Mouse (Mus musculus) left cerebral cortex, postnatal 14 days (tissue): ENCODE results near the gene Mphosph9. TPM values are rescaled to one million over a fixed set of nuclear protein-coding genes. Genes with fewer than 3 reads are reported as not detected.
A peak's percentile ranks its signal among the peaks of the same experiment; 100 is the strongest.

Source experiments
- DNase-seq, 2 experiments: peaks; one replicate each; pipeline ENCODE4 v3.0.0; 2021 to 2022; ENCODE audit warnings: low spot score in 2 of 2, mixed read lengths in 1 of 2
- intact Hi-C: fragments of 180-260 bp; cut with DNase I; formaldehyde crosslinking; loops from one replicate; pipeline ENCODE4 v1.15.1; 2025
- total RNA-seq, 2 experiments: library from RNA; stranded (reverse); gene quantifications; 2 replicates each; pipeline ENCODE4 v1.2.3; 2021

The Mphosph9 gene
- total RNA-seq, 2 experiments from 2014 or later: 17.5 to 18.9 TPM

DNA sequence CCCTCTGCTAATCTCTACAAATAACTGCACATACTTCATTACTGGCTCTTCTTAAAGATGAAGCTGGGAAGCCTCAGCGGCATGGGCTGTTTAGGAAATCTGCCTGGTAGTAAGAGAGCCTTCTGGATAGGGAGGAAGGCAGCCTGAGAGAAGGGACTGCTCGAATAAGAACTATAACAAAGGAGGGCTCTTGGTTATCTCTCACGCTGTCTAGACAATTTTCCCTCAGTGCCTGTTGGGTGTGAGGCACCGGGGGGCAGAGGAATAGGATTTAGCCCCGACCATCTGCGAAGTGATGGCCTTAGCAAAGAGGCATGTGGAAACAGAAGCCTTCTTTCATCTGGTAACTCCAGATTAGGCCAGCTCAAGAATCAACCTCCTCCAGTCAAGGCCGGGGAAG is 80.5 kb downstream of the Mphosph9 start:
- no peak for DNase-seq
- intact Hi-C loops: loop anchor here (5.0 kb wide), 1 partner anchor 80 kb away; no protein-coding TSS in a partner anchor

DNA sequence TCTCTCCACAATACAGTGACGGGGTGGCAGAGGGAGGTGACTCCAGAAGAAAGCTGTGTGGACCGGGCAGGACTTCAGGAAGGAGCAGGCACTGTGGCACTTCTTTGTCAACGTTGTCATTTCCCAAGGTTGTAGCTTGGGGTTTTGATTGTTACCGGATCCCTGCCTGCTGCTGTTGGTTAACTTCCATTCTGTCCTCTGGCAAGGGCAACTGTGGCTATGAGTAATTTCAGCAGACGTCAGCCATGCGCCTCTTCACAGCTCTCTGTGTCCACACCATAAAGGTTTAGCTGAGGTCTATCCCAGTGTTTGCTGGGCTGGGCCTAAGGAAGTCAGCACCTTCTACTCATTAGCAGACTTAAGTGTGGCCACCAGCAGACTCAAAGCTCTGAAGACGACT is 82.9 kb downstream of the Mphosph9 start:
- intact Hi-C loops: loop anchor here (5.0 kb wide), 1 partner anchor 78 kb away; no protein-coding TSS in a partner anchor
- DNase-seq: no peak

DNA sequence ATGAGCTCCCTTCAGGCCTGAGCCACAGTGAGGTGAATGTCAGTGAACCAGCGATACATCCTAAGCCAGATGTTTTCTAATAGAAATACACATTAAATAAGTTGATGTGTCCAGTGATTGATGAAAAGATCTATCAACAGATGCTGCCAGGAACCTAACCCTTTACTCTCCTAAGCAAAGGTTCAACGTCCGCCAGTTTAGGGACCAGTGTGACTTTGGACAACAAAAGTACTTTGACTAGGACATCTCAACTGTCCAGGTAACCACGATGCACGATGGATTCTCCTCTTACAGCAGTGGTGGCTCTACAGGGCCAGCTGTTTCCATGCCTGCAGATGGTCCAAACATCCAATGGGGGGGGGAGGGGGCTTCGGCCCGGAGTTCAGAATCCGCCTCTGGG is 83.3 kb downstream of the Mphosph9 start:
- intact Hi-C loops: no loop called here
- DNase-seq: no peak

DNA sequence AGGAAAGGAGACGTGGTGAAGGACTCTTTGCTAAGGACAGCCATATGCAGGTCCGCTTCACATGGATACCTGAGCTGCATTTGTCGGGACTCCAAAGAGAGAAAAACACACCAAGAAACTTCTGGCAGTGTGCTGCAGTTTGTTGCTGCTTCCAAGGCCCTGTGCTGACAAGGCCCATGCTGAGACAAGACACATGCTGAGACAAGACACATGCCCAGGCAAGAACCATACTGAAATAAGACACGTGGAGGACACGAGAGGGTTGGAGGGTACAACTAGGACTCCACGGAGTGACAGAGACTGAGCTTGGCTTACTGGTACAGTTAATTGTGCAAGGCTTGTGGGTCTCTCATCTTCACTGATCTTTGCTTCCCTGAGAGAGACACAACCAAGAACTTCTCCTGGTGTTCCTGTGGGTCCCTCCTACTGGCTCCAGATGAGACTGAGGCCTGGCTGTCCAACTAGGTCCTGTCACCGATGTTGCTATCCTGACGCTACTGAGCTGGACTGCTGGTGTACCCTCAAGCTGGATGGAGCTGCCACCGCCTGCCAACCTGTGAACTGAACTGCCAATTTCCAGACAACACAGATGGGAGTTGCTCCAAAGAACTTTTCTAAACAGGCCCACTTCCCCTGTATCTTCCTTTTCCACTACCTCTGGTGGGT is 84.4 kb downstream of the Mphosph9 start:
- DNase-seq: no peak
- intact Hi-C loops: no loop called here

DNA sequence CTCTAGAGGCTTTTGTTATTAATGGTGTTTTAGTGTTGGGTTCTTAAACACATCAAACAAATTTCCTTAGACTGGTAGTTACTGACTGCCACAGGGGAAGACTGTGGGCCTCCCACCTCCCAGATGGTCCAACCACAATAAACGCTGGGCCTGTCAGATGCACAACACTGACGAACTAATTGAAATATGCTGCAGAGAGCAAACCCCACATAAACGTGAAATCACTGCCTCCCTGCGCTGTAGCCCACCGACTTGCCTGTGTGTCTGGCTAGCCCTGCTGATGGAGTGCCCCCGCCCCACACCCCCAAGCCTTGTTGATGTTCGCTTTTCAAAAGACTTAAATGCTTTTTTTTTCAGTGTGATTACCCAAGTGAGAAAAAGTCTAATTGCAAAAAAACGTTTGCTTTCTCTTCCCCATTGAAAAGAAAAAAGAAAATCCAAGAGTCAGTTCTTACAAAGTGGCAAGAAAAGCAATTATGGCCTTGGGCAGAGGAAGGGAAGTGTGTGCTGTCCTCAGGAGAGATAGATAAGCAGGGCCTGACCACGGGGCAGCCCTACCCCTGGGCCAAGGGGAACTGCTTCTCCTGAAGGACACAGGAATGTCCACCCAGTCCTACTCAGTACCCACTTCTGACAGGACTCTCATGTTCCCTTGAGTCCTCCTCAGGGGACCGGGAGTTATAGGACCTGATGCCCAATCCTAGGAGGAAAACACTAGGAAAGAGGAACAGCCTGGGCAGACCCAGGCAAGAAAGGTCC is 85.9 kb downstream of the Mphosph9 start:
- intact Hi-C loops: no loop called here
- DNase-seq: peak in 1 of 2 experiments; percentile 41

DNA sequence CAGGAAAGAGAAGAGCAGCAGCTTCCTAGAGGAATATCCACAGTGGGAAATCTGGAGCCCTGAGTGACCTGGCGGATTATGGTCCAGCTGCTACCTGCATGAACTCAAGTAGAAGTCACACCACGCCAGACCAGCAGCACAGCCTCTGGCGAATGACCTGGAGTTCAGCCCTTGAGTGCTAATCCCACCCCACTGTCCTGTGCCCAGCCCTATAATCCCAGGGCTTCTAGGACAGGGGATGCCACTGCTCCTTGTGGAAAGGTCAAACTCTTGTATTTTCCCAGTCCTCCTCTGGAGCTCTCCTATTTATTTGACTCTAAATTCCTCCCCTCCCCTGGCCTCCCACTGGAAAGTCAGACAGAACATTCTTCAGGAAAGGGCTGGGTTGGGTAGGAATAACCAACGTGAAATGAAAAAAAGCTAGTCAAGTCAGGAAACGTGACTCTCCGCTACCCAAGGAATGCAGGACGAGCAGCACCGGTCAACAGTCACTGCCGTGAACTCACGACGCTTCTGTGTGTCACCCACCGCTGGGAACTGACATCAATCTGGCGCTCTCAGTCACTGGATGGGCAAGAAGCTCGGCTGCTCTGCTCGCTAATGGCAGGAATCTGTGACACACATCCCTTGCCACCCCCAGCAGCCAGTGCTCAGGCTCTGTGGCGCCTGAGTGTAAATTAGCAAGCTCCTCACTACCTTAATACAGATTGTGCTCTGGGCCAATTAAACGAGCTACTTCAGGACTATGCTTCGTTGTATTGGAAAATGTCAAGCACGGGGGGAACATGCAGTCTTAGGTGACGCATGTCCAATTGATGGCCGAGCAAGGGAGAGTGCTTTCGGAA is 86.7 kb downstream of the Mphosph9 start:
- DNase-seq: no peak

DNA sequence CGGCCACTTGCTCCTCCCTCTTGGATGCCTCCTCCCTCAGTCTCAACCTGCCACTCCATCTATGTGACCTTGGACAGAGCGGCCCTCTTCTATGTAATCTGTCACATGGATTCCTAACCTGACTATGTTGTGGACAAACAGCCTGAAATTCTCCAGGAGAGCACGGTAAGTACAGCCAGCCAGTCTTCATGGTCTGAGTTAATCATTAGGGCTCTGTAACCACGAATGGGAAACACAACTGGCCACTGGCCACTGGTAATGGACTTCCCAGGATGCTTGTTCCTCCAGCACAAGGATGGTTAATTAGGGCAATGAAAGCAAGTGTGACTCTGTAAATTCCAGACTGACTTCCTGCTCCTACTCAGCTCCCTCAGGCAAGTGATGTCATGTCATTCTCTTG is 91.6 kb downstream of the Mphosph9 start:
- DNase-seq: no peak
- intact Hi-C loops: no loop called here

More for the DNA sequence above, 86.7 kb downstream of the Mphosph9 start:
- intact Hi-C loops: no loop called here

DNA sequence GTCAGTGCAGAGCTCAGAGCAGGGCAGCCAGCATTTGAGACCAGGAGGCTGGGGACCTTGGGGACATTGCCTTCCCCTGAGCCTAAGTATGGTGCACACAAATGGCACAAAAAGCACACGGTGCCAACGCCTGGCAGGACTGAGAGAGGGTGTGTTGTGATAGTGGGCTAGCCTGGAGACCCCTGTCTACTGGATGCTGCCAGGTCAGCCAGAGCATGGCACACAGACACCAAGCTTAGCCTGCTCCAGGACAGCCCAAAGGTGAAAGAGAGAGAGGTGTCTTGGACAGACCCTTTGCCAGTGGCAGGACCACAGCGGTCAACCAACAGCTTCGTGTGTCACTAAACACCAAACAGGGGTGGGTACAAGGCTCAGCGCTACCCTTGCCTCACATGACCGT is 93.0 kb downstream of the Mphosph9 start:
- DNase-seq: no peak
- intact Hi-C loops: no loop called here

DNA sequence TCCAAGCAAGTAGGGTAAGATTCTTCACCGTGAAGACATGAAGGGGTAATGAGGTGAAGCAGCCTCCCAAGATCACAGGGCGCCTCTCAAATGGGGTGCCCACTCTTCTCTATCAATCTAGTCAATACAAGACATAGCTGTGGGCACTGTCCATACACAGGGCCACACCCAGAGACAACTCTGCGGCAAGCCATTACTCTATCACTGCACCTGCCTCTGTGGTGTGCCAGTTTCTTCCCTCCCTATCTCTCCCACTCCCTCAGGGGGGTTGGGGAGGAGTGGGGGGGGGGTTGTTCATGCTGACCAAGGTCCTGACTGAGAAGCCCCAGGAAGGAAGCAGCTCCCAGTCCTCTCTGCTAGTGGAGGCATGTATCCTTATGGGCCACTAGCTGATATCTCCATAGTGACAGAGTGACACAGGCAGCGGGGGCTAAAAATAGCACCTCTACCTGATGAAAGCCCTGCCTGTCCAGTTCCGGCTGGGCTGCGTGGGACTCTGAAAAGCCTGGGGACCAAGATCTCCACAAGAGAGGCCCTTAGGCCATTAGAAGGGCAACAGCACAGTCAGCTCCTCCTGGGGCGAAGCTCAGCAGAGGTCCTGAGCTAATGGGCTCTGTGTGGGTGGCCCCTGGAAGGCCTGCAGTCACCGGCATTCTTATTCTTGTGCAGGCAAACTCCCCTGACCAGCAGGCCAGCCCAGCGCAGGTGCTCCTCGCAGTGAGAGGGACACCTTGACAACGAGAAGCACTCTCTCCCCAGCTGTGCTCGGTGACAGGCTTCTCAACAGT is 93.7 kb downstream of the Mphosph9 start:
- DNase-seq: no peak

DNA sequence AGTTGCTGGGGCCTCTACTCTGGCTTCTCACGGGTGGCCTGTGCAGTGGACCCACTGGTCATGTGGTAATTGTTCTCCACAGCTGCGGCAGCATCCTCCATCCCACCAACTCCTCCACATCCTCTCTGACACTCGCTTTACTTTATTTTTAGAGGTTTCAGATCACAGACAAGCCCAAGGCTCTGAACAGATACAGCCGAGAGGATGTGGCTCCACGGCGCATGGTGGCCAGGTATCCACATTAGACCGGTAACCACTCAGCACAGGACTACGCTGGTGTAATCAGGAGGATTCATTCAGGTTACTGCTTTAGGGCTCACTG is 94.7 kb downstream of the Mphosph9 start:
- intact Hi-C loops: no loop called here
- no peak for DNase-seq

More for the DNA sequence above, 93.7 kb downstream of the Mphosph9 start:
- intact Hi-C loops: no loop called here

DNA sequence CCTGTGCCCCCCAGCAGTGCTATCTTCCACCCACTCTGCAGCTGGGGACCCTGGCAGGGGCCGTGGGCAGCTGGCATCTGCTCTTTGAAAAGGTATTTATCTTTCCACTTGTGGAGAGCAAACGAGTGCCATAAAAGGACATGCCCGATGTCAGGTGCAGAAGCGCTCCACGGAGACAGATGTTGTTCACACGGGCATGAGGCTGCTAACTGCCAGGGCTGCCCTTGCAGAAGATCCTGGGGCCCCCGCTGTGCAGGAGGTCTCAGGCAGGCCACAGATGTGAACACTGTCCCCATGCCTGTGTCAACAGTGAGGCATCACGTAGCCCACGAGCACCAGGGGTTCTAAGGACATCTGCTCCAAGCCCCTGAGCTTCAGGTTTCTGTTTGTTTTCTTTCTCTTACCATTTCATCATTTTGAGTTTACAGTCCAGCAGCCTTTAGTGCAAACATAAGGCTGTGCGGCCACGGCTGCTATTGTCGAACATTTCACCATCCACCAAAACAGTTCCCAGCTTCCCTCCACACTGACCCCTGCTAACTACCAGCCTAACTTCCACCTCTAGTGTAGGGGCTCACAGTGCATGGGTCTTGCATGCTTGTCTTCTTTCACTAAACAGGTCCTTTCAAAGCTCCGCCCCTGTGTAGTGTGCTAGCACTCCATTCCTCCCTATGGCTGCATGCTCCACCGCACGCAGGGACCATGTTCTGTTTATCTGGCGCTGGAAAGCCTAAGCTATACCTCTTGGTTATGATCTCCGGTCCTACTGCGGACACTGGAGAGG is 95.2 kb downstream of the Mphosph9 start:
- no peak for DNase-seq
- intact Hi-C loops: no loop called here

DNA sequence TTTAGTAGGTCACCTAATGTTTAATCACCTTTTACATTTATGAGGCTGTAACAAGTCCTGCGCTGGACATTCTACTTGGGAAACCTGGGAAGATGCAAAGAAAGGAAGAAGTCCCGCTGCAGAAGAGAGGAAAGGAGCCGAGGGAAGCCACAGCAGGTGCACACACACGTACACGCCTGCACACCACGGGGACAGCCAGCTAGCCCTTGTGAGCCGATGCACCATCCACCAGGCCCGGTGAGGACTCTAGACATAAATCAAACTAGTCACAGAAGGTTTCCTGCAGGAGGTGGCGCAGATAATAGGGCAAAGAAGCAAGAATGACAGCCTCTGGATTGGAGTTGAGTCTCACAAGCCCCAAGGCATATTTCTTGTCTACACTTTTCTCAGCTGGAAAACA is 97.3 kb downstream of the Mphosph9 start:
- DNase-seq: no peak
- intact Hi-C loops: no loop called here

DNA sequence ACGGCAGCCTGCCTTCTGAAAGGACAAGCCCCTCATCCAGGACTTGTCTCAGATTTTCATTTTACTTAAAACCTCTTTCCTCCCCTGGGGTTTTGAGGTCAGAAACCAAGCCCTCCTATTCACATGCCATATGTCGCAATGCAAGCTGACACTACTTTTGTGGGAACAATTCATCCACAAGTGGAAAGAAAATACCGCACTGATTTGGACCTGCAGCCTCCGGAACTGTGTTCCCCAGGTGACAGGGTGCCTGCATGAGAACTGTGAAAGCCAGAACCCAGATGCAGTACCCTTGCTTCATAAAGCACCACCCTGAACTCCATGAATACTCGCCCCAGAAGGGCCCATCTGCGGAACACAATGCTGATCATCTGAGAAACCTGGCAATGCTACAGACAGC is 100.6 kb downstream of the Mphosph9 start:
- intact Hi-C loops: no loop called here
- no peak for DNase-seq

DNA sequence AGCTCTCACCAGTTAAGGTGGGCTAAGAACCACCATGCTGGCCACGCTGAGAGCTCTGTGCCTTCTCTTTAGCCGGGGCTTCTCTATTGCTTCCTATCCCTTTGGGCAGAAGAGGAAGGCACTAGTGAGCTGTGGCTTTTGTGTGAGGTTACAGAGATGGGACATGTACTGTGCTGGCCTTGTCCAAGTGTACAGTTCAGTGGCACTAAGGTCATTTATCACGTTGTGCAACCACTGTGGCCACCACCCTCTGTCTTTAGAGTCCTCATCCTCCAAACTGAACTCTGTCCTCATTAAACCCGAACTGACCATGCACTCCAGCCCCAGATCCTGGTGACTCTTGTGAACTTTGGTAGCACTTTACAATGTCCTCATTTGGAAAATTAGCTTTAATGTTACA is 101.3 kb downstream of the Mphosph9 start:
- intact Hi-C loops: no loop called here
- DNase-seq: no peak

DNA sequence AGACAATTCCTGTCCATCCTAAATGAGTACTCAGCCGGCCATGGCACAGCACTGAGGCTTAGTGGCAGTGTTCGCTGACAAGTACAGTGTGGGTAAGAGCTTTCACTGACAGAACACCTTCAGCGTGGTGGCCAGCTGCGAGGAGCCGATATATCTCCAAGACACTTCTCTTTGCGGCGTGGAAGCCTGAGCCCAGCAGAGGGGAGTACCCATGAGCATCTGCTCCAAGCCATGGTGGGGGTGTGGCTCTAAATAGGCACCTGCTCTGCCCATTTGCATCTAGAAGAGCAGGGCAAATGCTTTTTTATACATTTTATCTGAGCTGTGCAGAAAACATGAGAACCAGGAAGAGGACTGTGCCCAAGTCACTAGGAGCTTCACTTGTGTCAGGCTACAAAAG is 101.9 kb downstream of the Mphosph9 start:
- DNase-seq: no peak
- intact Hi-C loops: no loop called here

DNA sequence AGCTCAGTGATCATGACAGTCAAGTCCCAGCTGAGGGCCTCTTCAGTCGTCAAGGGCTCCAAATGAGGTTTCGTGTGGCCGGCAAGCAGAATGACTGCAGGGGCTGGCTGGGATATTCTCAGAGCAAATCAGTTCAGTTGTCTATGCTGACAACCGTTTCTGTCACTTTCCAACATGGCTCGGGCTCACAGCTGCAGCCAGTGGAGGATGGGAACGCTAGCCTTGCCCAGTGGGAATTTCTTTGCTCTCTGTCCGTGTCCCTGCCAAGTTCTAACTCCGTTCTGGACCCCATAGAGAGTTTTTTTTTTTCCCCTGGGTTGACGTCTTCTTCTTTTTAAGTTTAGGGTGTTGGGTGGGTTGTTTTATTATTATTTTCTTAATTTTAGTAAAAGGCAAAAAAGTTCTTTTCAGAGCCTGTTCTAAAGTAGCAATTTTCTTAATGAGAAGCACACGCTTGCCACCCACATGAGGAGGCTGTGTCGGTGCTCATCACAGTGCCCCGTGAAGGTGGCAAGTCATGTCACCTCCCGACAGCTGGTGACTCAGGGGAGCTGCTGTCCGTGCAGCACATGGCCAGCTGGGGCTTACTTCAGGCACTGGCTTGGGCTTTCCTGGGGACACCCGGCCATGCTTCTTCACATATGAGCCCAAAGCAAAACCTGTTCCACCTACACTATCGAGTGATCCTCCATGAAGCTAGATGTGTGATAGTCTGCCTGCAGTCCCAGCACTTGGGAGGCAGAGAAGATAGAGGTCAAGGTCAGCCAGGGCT is 103.3 kb downstream of the Mphosph9 start:
- intact Hi-C loops: no loop called here

DNA sequence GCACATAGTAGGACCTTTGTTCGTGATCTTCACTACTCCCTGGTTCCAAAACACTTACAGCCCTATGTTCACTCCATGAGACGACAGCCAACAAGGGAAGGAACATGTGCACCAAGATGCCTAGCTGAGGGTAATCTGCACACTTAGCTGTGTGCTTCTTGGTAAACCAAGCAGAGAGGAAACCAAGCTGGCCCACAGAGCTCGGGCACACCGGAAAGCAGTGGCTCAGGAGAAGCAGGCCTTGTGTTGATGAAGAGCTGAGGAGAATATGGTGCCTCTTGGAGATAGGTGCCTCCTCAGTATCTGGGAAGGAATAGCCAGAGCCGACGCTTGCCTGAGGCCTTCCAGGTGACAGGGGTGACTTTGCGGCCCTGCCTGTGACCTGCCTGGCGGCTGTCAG is 104.2 kb downstream of the Mphosph9 start:
- intact Hi-C loops: no loop called here
- no peak for DNase-seq

More for the DNA sequence above, 103.3 kb downstream of the Mphosph9 start:
- no peak for DNase-seq

DNA sequence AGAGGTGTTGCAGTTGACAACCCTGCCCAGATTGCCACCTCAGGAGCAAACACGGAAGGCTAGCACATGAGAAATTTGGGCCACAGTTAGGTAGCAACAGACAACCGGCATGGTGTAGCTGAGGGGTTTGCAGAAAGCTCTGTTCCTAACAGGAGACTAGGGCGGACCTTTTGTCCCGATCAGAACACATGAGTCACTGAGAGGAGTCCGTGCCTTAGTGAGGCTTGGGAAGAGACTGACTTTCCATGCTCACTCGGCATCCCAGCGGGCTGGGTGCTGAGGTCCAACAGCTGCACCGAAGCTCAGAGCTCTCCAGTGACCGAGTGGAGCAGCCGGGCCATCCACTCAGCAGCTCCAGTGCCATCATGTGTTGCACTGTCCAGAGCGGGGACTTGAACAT is 105.1 kb downstream of the Mphosph9 start:
- DNase-seq: no peak
- intact Hi-C loops: no loop called here
